In the genomic region with DNA sequence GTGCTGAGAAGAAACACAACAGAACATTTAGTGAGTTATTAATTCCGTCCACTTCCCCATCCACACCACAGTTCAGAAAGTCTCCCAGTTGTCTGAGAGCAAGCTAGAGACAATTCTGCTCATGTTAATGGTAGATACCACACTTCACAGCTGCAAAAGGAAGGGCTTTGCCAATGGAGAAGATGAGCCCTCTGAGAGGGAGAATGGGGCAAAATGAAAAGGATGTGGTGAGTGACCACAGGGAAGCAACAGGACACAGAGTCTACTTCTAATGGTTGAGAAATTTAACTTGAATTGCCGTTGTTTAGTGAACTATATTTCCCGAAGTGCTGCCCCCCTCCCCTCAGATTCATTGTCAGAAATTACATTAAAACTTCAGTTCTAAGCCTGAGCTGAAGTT, we compare ENCODE assay signal across 14 mouse cellular contexts.
"Had no signal": no experiment of that assay in that cellular context is flagged by ENCODE, and none has a peak within 500 bp of the region (broad histone marks: within the 10 kb centered on the region; RNA-seq: fewer than 3 reads in every experiment).

No protein-coding gene starts in this region.

- ATAC-seq: midbrain, embryonic 16.5 days had no signal

- DNase-seq: lung, adult 18-20 months; lung, embryonic 14.5 days; lung, postnatal 10 days; lung, postnatal 4 days; midbrain, embryonic 14.5 days; retina, postnatal 1 day; right cerebral cortex, adult 18-20 months; right cerebral cortex, postnatal 25 days; right cerebral cortex, postnatal 4 days; spleen, adult 18-20 months; thymus, adult 18-20 months; thymus, postnatal 14 days; thymus, postnatal 36 days had no signal
